Mouse (Mus musculus) cerebellum, adult (tissue): ENCODE measurements around the gene Mia3.
"Not testable (repeated sequence)": the region's sequence is repeated elsewhere in the genome, so short reads cannot be mapped to it uniquely, and the experiment has no call there.

Experiments used
- ATAC-seq: cut with Nextera tagmentation; 2 replicates; pipeline ENCODE4 v1.9.2; 2017; ENCODE audit warnings: mild to moderate bottlenecking, moderate library complexity, mixed read lengths; ENCODE audit not compliant: insufficient number of reproducible peaks, low FRiP score, low TSS enrichment

Mia3 gene

GRCm38 (mm10) chr1:183345817-183346195 is 23.5 kb downstream of the Mia3 start:
- peak; percentile 22; the same call in 1 of the 2 replicates for ATAC-seq

DNA sequence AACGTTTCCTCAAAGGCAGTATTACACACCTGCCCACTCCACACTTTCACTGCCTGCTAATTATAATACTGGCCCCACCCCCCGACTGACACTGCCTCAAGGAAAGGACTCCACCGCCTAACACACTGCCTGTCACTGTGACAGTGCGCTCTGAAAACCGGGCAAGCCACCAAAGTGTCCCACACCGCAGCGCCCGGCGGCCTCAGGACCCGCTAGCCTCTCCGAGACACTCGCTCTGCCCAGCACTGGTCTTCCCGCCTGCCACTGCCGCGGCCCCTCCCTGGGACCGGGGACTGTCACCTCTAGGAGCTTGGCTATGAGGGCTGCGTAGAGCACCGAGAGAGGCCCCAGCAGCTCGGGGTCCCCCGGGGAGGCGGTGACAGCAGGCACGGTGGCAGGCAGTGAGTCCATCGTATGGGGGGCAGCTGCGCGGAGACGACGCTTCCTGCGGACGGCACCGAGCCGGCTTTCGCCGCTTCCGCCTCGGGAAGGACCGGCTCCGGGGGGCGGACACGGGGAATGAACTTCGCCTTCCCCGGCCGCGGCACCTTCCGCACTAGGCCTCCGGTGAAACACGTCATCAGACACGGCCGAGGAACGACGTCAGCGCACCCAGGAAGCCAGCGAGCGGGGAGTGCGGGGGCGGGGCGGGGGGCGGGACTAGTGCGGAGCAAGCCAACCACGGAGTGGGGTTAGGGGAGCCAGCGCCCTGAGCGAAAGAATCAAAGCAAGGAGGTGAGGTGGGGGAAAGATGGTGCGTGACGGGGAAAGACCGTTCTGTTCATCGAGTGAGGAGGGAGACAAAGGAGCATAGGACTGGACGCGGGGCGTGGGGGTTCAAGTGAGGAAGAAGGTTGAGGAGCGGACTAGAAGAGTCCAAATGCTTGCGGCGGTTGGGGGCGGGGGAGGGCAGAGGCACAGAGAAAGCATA is 24.2 kb downstream of the Mia3 start:
- ATAC-seq = peak; percentile 83

GRCm38 (mm10) chr1:183342902-183343301 is 26.5 kb downstream of the Mia3 start:
- not testable (repeated sequence) for ATAC-seq

- no peak for ATAC-seq
Measured at GRCm38 (mm10) chr1:183327171-183327570, 42.2 kb downstream of the Mia3 start.

DNA sequence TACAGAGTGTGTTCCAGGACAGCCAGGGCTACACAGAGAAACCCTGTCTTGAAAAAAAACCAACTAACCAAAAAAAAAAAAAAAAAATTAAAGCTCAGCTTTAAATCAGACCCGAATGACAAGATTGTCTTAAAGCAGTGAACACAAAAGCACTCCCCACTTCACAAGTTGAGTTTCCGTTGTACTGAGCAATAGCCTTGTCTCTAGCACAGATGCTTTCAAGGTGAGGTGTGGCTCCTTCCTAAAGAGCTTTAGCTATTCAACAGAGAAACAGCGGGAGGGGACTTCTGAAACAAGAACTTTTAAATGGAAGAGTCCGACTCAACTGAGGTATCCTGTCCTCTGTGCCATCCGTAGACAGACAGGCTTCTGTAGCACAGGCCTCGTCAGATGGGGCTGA is 44.9 kb downstream of the Mia3 start:
- no peak for ATAC-seq

DNA sequence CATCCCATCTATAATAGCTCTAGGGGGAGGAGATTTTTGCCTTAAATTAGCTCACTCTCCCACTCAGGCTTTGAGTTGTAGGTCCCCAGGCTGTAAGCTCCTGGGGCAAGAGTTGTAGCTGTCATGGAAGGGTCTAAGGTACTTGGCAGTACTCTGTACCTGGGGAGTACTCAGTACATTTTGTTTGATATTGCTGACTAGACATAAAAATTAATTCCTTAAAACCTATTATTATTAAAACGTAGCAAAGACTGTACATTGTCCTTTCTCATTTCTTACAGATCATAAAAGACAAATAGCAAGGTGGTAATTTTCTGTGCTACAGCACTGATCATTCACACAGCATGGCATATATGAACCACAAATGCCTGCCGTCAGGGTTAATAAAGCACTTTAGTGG is 45.4 kb downstream of the Mia3 start:
- no peak for ATAC-seq

DNA sequence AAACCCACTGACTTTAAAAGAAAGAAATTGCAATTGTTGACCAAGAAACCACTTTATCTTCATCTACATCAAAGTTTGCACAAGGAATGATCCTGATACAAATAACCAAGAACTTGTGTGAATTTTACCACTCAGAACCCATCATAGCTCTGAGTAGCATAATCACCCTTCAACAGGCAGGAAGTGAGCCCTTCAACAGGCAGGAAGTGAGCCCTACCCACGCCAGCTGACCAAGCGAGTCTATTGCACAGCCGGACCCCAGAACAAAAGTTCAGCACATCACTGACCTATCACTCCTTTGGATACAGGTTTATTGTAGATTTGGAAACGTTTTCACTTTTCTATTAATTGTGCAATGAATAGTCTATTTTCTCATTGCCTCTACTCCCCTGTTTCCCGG is 46.9 kb downstream of the Mia3 start:
- ATAC-seq = not testable (repeated sequence)

GRCm38 (mm10) chr1:183320708-183321107 is 48.6 kb downstream of the Mia3 start:
- ATAC-seq = no peak

GRCm38 (mm10) chr1:183315783-183316182 is 53.6 kb downstream of the Mia3 start:
- ATAC-seq = no peak

DNA sequence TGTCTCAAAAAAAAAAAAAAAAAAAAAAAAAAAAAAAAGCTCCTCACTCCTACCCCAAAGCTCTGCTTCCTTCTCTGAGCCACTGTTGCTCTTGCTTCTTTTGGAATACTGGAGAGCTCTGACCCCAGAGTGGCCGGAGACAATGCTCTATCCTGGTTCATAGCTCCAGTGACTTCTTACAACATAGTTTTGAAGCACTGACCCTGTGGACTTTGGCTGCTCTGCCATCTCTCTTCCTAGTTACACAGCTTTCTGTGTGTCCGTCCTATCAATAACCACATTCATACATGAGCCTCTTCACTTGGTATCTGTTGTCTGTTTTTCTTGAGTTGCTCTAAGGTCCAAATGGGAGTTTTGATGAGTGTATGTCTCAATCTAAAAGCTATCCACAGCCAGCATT is 57.3 kb downstream of the Mia3 start:
- ATAC-seq = no peak

DNA sequence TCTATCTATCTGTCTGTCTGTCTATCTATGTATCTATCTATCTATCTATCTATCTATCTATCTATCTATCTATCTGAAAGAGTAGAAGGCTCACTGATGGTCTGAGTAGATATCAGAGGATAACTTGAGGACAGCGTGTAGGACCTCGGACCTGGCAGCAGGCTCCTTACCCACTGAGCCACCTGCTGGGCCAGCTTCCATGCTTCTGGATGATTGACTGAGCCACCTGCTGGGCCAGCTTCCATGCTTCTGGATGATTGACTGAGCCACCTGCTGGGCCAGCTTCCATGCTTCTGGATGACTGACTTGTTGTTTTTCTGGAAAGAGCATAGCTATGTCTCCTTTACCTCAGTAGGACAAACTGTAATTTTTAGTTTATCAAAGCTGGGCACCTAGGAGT is 59.8 kb downstream of the Mia3 start:
- ATAC-seq = not testable (repeated sequence)

GRCm38 (mm10) chr1:183308476-183308875 is 60.9 kb downstream of the Mia3 start:
- no peak for ATAC-seq

DNA sequence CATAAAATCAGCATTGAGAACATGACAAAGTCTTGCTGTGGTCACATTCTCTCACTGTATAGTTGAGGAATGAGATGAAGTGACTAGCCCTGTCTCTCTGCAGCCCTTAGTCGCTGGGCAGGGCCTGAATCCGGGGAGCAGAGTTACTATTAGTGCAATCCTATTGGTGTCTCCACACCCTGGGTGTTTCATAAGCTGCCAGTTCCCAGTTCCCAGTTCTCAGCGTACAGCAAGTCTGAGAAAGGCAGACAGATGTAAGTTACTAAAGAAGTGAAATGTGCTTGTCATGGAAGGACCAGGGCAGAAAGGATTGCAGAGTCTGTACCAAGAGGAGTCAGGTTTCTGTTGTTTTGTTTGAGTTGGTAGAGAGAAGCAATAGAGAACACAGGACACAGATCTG is 61.8 kb downstream of the Mia3 start:
- no peak for ATAC-seq

- ATAC-seq = no peak
Measured at GRCm38 (mm10) chr1:183299161-183299560, 70.2 kb downstream of the Mia3 start.

DNA sequence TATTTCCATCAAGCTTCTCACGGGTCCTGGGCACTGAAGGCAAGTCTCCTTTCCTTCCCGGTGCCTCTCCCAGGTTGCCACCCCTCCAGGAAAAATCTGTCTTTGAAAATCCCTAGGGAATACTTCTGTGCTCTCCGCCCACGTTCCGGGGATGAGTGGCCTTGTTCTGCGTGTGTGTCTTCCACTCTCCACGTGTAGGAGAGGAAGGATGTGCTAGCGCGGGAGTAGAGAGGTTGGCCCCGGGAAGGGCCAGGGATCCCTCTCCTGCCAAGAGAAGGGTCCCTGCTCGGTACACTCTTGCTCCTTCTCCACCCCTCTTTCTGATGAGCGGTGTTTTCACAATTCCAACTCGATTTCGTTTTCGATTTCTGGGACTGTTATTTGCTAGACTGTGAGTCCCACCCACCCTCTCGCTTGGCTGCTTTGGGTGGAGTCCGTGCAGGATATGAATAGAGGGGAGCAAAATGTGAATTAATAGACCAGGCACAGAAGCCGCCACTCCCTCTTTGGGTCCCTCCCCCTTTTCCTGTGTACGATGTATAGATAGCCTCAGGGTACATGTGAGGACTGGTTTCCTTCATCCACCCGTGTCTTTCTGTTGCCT is 71.4 kb downstream of the Mia3 start:
- ATAC-seq = no peak

DNA sequence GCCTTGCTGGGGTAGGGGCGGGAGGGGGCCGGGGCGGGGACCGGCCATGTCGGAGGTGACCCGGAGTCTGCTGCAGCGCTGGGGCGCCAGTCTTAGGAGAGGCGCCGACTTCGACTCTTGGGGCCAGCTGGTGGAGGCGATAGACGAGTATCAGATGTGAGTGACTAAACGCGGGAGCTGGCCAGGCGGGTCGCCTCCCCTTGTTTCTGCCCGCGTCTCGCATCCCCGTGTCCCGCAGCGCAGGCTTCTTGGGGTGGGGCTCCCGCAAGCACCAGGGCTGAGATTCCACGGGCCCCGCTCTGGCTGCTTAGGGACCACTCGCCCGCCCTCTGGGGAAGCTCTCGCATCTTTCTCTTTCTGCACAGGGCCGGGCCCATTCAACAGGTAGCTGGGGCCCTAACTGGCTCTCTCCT is 71.9 kb downstream of the Mia3 start:
- no peak; the same call in 1 of the 2 replicates for ATAC-seq

DNA sequence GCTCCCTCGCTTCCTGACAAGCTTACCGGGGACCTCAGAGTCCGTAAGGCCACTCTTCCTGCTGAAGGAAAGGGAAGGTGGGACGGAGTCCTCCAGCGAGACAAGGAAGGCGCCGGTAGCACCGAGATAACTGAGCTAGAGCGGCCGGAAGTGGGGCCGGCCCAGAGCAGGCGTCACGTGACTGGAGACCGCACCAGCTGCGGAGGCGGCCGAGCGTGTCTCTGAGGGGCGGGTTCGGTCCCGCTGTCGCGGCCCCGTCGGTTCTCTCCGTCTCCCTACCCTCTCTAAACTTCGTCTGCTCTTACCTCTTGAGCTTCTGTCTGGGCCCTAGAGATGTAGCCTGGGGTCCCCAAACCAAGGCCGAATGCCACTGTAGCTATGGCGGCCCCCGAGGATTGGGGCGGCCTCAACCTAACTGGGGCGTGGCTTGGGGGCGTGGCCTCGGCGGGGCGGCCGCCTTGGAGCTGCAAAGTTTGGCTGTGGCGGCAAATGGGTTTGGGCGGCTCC is 72.4 kb downstream of the Mia3 start, which contains the start of gene Brox:
Gene Brox, minus strand, starts transcription at position 393 of the 507 bp plus-strand sequence.
- ATAC-seq = peak; percentile 85

- ATAC-seq = 0 out of 2 replicates have a peak, but pooled peaks have one; percentile 7
Measured at GRCm38 (mm10) chr1:183296465-183296864, 72.9 kb downstream of the Mia3 start, which contains the start of gene Aida. Aida (plus strand) TSS chr1:183296590.

- no peak for ATAC-seq
Measured at GRCm38 (mm10) chr1:183289576-183289975, 79.8 kb downstream of the Mia3 start.

- ATAC-seq = no peak
Measured at GRCm38 (mm10) chr1:183288351-183288750, 81.0 kb downstream of the Mia3 start.
